In genomic region chr8:109759426-109759825, GRCm38 (mm10) we compare ENCODE assay signal across 26 mouse cellular contexts.
"Had no signal": no experiment of that assay in that cellular context is flagged by ENCODE, and none has a peak within 500 bp of the region (broad histone marks: within the 10 kb centered on the region; RNA-seq: fewer than 3 reads in every experiment).

No protein-coding gene starts in this region.

- ATAC-seq: hindbrain, embryonic 16.5 days; inflammation-experienced regulatory T-cells, adult 6 months; intestine, embryonic 16.5 days; liver, embryonic 12.5 days had no signal

- H3K4me2 ChIP-seq: heart, embryonic 12.5 days; hindbrain, embryonic 12.5 days; hindbrain, embryonic 14.5 days; limb, embryonic 12.5 days; liver, embryonic 12.5 days had no signal

- DNase-seq: gastrocnemius, adult 2 months; gastrocnemius, postnatal 10 days; gastrocnemius, postnatal 25 days; heart, adult 18-20 months; heart, postnatal 10 days; heart, postnatal 4 days; kidney, adult 18-20 months; kidney, adult 8-10 months; kidney, postnatal 10 days; kidney, postnatal 25 days; kidney, postnatal 4 days; liver had no signal

- H3K4me1 ChIP-seq: heart, embryonic 10.5 days; heart, embryonic 12.5 days; hindbrain, embryonic 10.5 days; hindbrain, embryonic 12.5 days; limb, embryonic 10.5 days; limb, embryonic 12.5 days; liver, embryonic 12.5 days had no signal

- H3K27ac ChIP-seq: gastrocnemius, adult 2 months; heart, embryonic 10.5 days; hindbrain, embryonic 10.5 days; hindbrain, embryonic 12.5 days; hindbrain, embryonic 14.5 days; layer of hippocampus, adult 2 months; left cerebral cortex, adult 2 months; limb, embryonic 10.5 days; limb, embryonic 12.5 days; liver, embryonic 12.5 days; liver, embryonic 14.5 days had no signal

- H3K9me3 ChIP-seq: limb, embryonic 10.5 days had no signal

- H3K27me3 ChIP-seq: heart, embryonic 12.5 days; hindbrain, embryonic 12.5 days; limb, embryonic 12.5 days; liver, embryonic 12.5 days had no signal

- H3K4me3 ChIP-seq: gastrocnemius, adult 2 months; heart, embryonic 10.5 days; heart, embryonic 12.5 days; hindbrain, embryonic 10.5 days; hindbrain, embryonic 12.5 days; layer of hippocampus, adult 2 months; left cerebral cortex, adult 2 months; limb, embryonic 10.5 days; limb, embryonic 12.5 days; liver, embryonic 12.5 days had no signal

- H3K36me3 ChIP-seq: heart, embryonic 10.5 days; heart, embryonic 12.5 days; hindbrain, embryonic 10.5 days; hindbrain, embryonic 12.5 days; limb, embryonic 10.5 days; limb, embryonic 12.5 days; liver, embryonic 12.5 days had no signal

- H3K9ac ChIP-seq: heart, embryonic 12.5 days; hindbrain, embryonic 12.5 days; hindbrain, embryonic 14.5 days; limb, embryonic 12.5 days; liver, embryonic 12.5 days; liver, embryonic 14.5 days had no signal
